Mouse (Mus musculus): ENCODE results near the gene Trim8. TPM values are rescaled to one million over a fixed set of nuclear protein-coding genes. Genes with fewer than 3 reads are reported as not detected.

The Trim8 gene
- polyA plus RNA-seq, 1 experiment from 2014 or later, result 28.7 TPM

DNA sequence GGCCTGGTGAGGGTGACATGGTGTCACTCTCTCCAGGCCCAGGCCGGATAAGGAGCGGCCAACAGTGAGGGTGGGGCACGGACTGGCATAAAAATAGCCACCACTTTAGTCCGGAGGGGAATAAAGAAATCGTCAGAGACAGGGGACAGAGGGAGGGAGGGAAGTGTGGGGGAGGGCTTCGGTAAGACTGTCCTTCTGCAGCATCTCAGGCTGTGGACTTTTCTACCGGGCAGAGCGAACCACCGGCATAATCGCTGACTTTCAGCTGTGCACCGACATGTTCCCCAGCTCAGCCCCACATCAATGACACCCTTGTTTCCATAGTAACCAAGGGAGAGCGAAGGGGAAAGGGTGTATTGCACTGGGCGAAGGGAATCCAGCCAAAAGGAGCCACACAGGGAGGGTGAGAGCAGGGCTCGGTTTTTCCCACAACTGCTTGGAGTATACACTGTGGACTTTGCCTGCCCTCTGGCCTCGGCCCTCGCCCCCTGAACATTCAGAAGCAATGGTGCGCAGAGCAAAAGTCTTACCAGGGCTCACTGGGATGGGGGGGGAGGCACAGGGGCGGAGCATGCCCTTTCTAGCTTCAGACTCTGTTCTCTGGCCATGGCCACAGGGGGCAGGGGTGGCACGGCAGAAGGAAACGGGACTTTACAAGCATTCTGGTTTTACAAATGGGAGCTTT lies 27.2 kb downstream of the Trim8 start:
- Histone ChIP-seq H3K36me3 (ENCODE audit: control insufficient read depth, insufficient read depth, low read length) (no peaks in the 10 kb centered on the region), H3K27me3 (ENCODE audit: control insufficient read depth, insufficient read depth, low read length) (no peaks in the 10 kb centered on the region), H3K27ac (ENCODE audit: low read depth, low read length) (peak overlapping the region; percentile 88), H3K4me1 (ENCODE audit: control insufficient read depth, insufficient read depth, low read length) (peaks cover 82% of the 10 kb centered on the region), H3K4me3 (ENCODE audit: low read depth, low read length) (peak overlapping the region; percentile 21), H3K9ac (ENCODE audit: low read length) (peak overlapping the region; percentile 52), H3K4me2 (ENCODE audit: low read depth) (peak overlapping the region; percentile 53), H3K9me3 (ENCODE audit: control insufficient read depth, low read length) (no peaks in the 10 kb centered on the region)
- ATAC-seq (ENCODE audit: insufficient read depth, low FRiP score, low TSS enrichment) (peak; percentile 38), DNase-seq (ENCODE audit: low spot score) (peak; percentile 71)
- under 1% methylated on average over 20 of the region's 20 CpGs for WGBS

DNA sequence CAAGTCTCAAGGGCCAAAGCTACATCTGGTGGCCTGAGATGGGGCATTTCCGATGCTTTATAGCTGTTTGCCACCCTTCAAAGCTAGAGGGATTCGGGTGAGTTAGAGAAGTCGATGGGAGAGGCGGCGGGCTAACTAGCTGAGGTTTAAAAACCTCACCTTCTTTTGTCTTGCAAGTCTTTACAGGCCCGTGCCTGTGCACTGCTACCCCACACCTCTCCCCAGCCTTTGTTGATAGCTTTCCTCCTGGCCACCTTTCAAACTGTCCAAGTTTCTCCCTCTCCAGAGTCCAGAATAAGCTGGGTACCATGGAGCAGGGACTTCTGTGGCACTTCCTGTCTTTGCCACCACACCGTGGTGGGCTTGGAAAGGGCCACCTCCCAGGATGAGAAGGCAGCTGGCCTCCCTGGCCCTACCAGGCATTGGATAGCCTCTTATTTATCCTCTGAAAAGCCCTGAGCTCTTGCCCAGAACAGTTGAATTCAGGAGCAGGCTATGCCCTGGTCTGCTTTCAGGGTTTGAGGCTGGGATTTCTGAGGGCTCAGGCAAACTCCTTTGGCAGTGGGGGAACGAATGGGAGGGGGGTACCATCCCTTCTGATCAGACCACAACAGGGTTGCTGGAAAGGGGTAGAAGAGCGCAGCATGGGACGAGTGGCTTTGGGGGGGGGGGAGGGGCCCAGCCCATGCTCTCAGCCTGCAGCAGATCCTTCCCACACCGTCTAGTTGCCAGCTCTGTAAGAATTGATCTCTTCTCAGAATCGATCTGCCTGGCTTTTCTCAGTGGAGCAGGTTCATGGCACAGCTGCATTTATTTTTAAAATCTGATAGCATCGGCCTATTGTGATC lies 28.3 kb downstream of the Trim8 start:
- Histone ChIP-seq H3K4me3 (ENCODE audit: low read depth, low read length) (no peak overlapping the region), H3K9ac (ENCODE audit: low read length) (peak overlapping the region; percentile 52), H3K27ac (ENCODE audit: low read depth, low read length) (peak overlapping the region; percentile 88), H3K4me2 (ENCODE audit: low read depth) (peak overlapping the region; percentile 53), H3K27me3 (ENCODE audit: control insufficient read depth, insufficient read depth, low read length) (no peaks in the 10 kb centered on the region), H3K4me1 (ENCODE audit: control insufficient read depth, insufficient read depth, low read length) (peaks cover 75% of the 10 kb centered on the region), H3K36me3 (ENCODE audit: control insufficient read depth, insufficient read depth, low read length) (no peaks in the 10 kb centered on the region), H3K9me3 (ENCODE audit: control insufficient read depth, low read length) (no peaks in the 10 kb centered on the region)
- ATAC-seq (ENCODE audit: insufficient read depth, low FRiP score, low TSS enrichment), result no peak
- DNase-seq (ENCODE audit: low spot score), result peak; percentile 51
- 4% methylated on average over 13 of the region's 13 CpGs for WGBS

GRCm38 (mm10) chr19:46530449-46530990 lies 29.0 kb downstream of the Trim8 start:
- Histone ChIP-seq H3K36me3 (ENCODE audit: control insufficient read depth, insufficient read depth, low read length) (no peaks in the 10 kb centered on the region), H3K27ac (ENCODE audit: low read depth, low read length) (peak overlapping the region; percentile 88), H3K4me3 (ENCODE audit: low read depth, low read length) (no peak overlapping the region), H3K4me2 (ENCODE audit: low read depth) (0 out of 2 replicates have a peak overlapping the region, but pooled peaks have one; percentile 5), H3K9ac (ENCODE audit: low read length) (peak overlapping the region; percentile 33), H3K4me1 (ENCODE audit: control insufficient read depth, insufficient read depth, low read length) (peaks cover 75% of the 10 kb centered on the region), H3K27me3 (ENCODE audit: control insufficient read depth, insufficient read depth, low read length) (no peaks in the 10 kb centered on the region), H3K9me3 (ENCODE audit: control insufficient read depth, low read length) (no peaks in the 10 kb centered on the region)
- DNase-seq (ENCODE audit: low spot score), result no peak
- no peak for ATAC-seq (ENCODE audit: insufficient read depth, low FRiP score, low TSS enrichment)
- WGBS, result 10% methylated on average over 8 of the region's 8 CpGs

GRCm38 (mm10) chr19:46531071-46532030 lies 29.8 kb downstream of the Trim8 start:
- DNase-seq (ENCODE audit: low spot score) (peak; percentile 44), ATAC-seq (ENCODE audit: insufficient read depth, low FRiP score, low TSS enrichment) (no peak)
- WGBS, result 7% methylated on average over 16 of the region's 16 CpGs
- 0 out of 2 replicates have a peak overlapping the region, but pooled peaks have one; percentile 5 for H3K4me2 ChIP-seq (ENCODE audit: low read depth)
- peaks cover 69% of the 10 kb centered on the region for H3K4me1 ChIP-seq (ENCODE audit: control insufficient read depth, insufficient read depth, low read length)
- H3K27ac ChIP-seq (ENCODE audit: low read depth, low read length), result peak overlapping the region; percentile 56
- H3K9ac ChIP-seq (ENCODE audit: low read length), result no peak overlapping the region; the same call in 1 of the 2 replicates
- no peaks in the 10 kb centered on the region for H3K27me3 ChIP-seq (ENCODE audit: control insufficient read depth, insufficient read depth, low read length)
- H3K9me3 ChIP-seq (ENCODE audit: control insufficient read depth, low read length), result no peaks in the 10 kb centered on the region
- no peaks in the 10 kb centered on the region for H3K36me3 ChIP-seq (ENCODE audit: control insufficient read depth, insufficient read depth, low read length)
- H3K4me3 ChIP-seq (ENCODE audit: low read depth, low read length), result no peak overlapping the region

DNA sequence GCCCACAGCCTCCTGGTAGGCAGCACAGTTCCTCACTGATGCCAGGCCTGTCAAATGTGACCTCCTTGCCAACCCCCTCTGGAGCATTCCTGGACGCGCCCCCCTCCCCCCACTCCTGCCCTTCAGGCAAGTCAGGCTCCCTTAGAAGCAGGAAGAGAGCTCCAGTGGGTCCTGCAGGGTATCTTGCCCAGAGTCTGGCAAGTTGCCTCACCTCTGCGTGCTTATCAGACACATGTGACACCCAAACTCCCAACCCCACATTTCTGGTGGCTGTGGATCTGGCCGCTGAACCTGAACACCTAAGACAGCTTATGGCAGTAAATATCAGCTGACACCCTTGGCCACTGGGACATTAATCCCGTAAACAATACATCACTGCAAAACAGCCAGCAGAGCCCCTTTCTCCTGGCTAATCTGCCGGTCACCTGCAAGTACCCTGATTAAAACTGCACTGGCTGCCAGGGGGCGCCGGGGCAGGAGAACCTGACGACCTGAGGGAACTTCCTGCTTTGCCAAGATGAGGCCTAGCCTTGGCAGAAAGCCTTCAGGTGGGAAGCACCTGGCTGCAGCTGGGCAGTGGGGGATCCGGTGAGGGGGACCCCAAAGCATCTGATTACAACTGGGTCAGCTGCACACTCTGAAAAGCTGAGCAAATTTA lies 30.7 kb downstream of the Trim8 start:
- no peaks in the 10 kb centered on the region for H3K27me3 ChIP-seq (ENCODE audit: control insufficient read depth, insufficient read depth, low read length)
- peak overlapping the region; percentile 20 for H3K4me2 ChIP-seq (ENCODE audit: low read depth)
- DNase-seq (ENCODE audit: low spot score) (peak; percentile 28), ATAC-seq (ENCODE audit: insufficient read depth, low FRiP score, low TSS enrichment) (no peak)
- no peaks in the 10 kb centered on the region for H3K36me3 ChIP-seq (ENCODE audit: control insufficient read depth, insufficient read depth, low read length)
- H3K4me1 ChIP-seq (ENCODE audit: control insufficient read depth, insufficient read depth, low read length), result peaks cover 65% of the 10 kb centered on the region
- WGBS, result 14% methylated on average over 10 of the region's 10 CpGs
- no peak overlapping the region for H3K9ac ChIP-seq (ENCODE audit: low read length)
- H3K4me3 ChIP-seq (ENCODE audit: low read depth, low read length), result no peak overlapping the region; the same call in 1 of the 2 replicates
- H3K9me3 ChIP-seq (ENCODE audit: control insufficient read depth, low read length), result no peaks in the 10 kb centered on the region
- H3K27ac ChIP-seq (ENCODE audit: low read depth, low read length), result peak overlapping the region; percentile 49; the same call in 1 of the 2 replicates

DNA sequence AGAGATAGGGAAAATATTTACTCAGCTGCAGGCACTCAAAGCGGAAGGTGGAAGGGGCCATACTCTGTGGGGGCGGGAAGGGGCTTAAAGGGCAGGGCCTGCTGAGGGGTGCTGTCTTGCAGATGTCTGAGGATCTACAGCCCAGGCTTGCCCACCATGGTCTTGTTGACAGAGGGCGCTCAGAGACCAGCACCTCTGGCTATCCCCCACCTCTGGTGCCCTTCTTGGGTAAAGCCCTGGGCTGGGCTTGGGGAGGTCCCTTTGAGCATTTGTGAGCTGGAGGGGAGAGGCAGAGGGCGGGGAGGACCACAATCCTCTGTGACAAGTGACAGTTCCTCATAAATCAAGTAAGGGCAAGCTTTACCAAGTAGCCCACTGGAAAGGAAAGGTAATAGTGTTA lies 31.6 kb downstream of the Trim8 start:
- H3K4me1 ChIP-seq (ENCODE audit: control insufficient read depth, insufficient read depth, low read length), result peaks cover 56% of the 10 kb centered on the region
- DNase-seq (ENCODE audit: low spot score) (no peak), ATAC-seq (ENCODE audit: insufficient read depth, low FRiP score, low TSS enrichment) (no peak)
- H3K4me2 ChIP-seq (ENCODE audit: low read depth), result no peak overlapping the region
- H3K27ac ChIP-seq (ENCODE audit: low read depth, low read length), result no peak overlapping the region
- H3K27me3 ChIP-seq (ENCODE audit: control insufficient read depth, insufficient read depth, low read length), result no peaks in the 10 kb centered on the region
- no peak overlapping the region for H3K9ac ChIP-seq (ENCODE audit: low read length)
- no peaks in the 10 kb centered on the region for H3K36me3 ChIP-seq (ENCODE audit: control insufficient read depth, insufficient read depth, low read length)
- 35% methylated on average over 4 of the region's 4 CpGs for WGBS
- H3K4me3 ChIP-seq (ENCODE audit: low read depth, low read length), result no peak overlapping the region
- H3K9me3 ChIP-seq (ENCODE audit: control insufficient read depth, low read length), result no peaks in the 10 kb centered on the region

DNA sequence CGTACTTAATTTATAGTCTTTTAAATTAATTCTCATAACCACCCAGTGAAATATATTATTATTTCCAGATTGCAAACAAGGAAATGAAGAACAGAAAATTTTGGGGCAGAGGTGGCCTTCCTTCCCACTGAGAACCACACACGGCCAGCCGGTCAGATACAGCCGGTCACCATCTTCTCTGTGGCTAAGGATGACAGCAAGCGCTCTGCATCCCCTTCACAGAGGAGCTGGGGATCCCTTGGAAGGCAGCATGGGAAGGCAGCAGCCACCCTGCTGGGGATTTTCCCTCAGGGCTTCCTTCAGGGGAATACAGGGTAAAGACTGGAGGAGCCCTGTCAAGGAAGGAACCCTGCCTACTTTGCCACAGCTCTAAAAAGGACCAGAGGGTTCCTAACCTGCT lies 32.0 kb downstream of the Trim8 start:
- no peak overlapping the region for H3K27ac ChIP-seq (ENCODE audit: low read depth, low read length)
- peaks cover 52% of the 10 kb centered on the region for H3K4me1 ChIP-seq (ENCODE audit: control insufficient read depth, insufficient read depth, low read length)
- no peaks in the 10 kb centered on the region for H3K9me3 ChIP-seq (ENCODE audit: control insufficient read depth, low read length)
- DNase-seq (ENCODE audit: low spot score) (no peak), ATAC-seq (ENCODE audit: insufficient read depth, low FRiP score, low TSS enrichment) (no peak)
- H3K36me3 ChIP-seq (ENCODE audit: control insufficient read depth, insufficient read depth, low read length), result no peaks in the 10 kb centered on the region
- no peak overlapping the region for H3K4me2 ChIP-seq (ENCODE audit: low read depth)
- peak overlapping the region; percentile 35 for H3K9ac ChIP-seq (ENCODE audit: low read length)
- 34% methylated on average over 5 of the region's 5 CpGs for WGBS
- H3K4me3 ChIP-seq (ENCODE audit: low read depth, low read length), result no peak overlapping the region
- H3K27me3 ChIP-seq (ENCODE audit: control insufficient read depth, insufficient read depth, low read length), result no peaks in the 10 kb centered on the region
